Mouse (Mus musculus): ENCODE data around the gene Smok3c. TPM values are rescaled to one million over a fixed set of nuclear protein-coding genes. Genes with fewer than 3 reads are reported as not detected.

The Smok3c gene
- polyA plus RNA-seq, 1 experiment from 2014 or later: not detected

Other genes with a start within 250 kb of the Smok3c start
- gene Pilra, start 216.9 kb upstream of the Smok3c start, polyA plus RNA-seq (2015; fragmentation: Nextera tagmentation; extraction: Ambion mirVana): 5.1 and 6.1 TPM in 2 replicates
- 5.8 and 6.6 TPM in 2 replicates for gene Pilrb1, start 195.1 kb upstream of the Smok3c start, polyA plus RNA-seq (2015; fragmentation: Nextera tagmentation; extraction: Ambion mirVana)
- gene Pilrb2, start 181.4 kb upstream of the Smok3c start, polyA plus RNA-seq (2015; fragmentation: Nextera tagmentation; extraction: Ambion mirVana): 5.6 and 8.3 TPM in 2 replicates
- 6.2 and 6.8 TPM in 2 replicates for gene Cyp3a13, start 131.6 kb upstream of the Smok3c start, polyA plus RNA-seq (2015; fragmentation: Nextera tagmentation; extraction: Ambion mirVana)
- not detected in 2 replicates for gene Gjc3, start 90.1 kb upstream of the Smok3c start, polyA plus RNA-seq (2015; fragmentation: Nextera tagmentation; extraction: Ambion mirVana)
- 39.1 and 54.9 TPM in 2 replicates for gene Azgp1, start 71.7 kb upstream of the Smok3c start, polyA plus RNA-seq (2015; fragmentation: Nextera tagmentation; extraction: Ambion mirVana)
- gene Smok3a, start 31.9 kb upstream of the Smok3c start, polyA plus RNA-seq (2015; fragmentation: Nextera tagmentation; extraction: Ambion mirVana): not detected in 2 replicates
- gene Smok3b, start 31.8 kb upstream of the Smok3c start, polyA plus RNA-seq (2015; fragmentation: Nextera tagmentation; extraction: Ambion mirVana): not detected in 2 replicates
- gene Zkscan1, start 31.9 kb downstream of the Smok3c start, polyA plus RNA-seq (2015; fragmentation: Nextera tagmentation; extraction: Ambion mirVana): 3.9 and 4.4 TPM in 2 replicates
- 14.6 and 15.1 TPM in 2 replicates for gene Zscan21, start 63.7 kb downstream of the Smok3c start, polyA plus RNA-seq (2015; fragmentation: Nextera tagmentation; extraction: Ambion mirVana)
- gene Zfp113, start 102.5 kb downstream of the Smok3c start, polyA plus RNA-seq (2015; fragmentation: Nextera tagmentation; extraction: Ambion mirVana): 5.0 and 5.1 TPM in 2 replicates
- gene Cops6, start 107.9 kb downstream of the Smok3c start, polyA plus RNA-seq (2015; fragmentation: Nextera tagmentation; extraction: Ambion mirVana): 153 and 154 TPM in 2 replicates
- 5.6 and 5.9 TPM in 2 replicates for gene Ap4m1, start 118.8 kb downstream of the Smok3c start, polyA plus RNA-seq (2015; fragmentation: Nextera tagmentation; extraction: Ambion mirVana)
- gene Mcm7, start 119.2 kb downstream of the Smok3c start, polyA plus RNA-seq (2015; fragmentation: Nextera tagmentation; extraction: Ambion mirVana): 152 and 162 TPM in 2 replicates
- 32.6 and 32.9 TPM in 2 replicates for gene Taf6, start 134.3 kb downstream of the Smok3c start, polyA plus RNA-seq (2015; fragmentation: Nextera tagmentation; extraction: Ambion mirVana)
- 12.0 and 13.6 TPM in 2 replicates for gene Cnpy4, start 134.3 kb downstream of the Smok3c start, polyA plus RNA-seq (2015; fragmentation: Nextera tagmentation; extraction: Ambion mirVana)
- 2.2 TPM in 2 replicates for gene Mblac1, start 141.1 kb downstream of the Smok3c start, polyA plus RNA-seq (2015; fragmentation: Nextera tagmentation; extraction: Ambion mirVana)
- 0.09 and 0.18 TPM in 2 replicates for gene Nxpe5, start 172.7 kb downstream of the Smok3c start, polyA plus RNA-seq (2015; fragmentation: Nextera tagmentation; extraction: Ambion mirVana)
- 30.9 and 31.7 TPM in 2 replicates for gene Lamtor4, start 202.3 kb downstream of the Smok3c start, polyA plus RNA-seq (2015; fragmentation: Nextera tagmentation; extraction: Ambion mirVana)
- gene BC037034, start 210.8 kb downstream of the Smok3c start, polyA plus RNA-seq (2015; fragmentation: Nextera tagmentation; extraction: Ambion mirVana): 2.1 and 3.1 TPM in 2 replicates
- 0.22 TPM in 1 of 2 replicates, not detected in the other for gene Gal3st4, start 219.6 kb downstream of the Smok3c start, polyA plus RNA-seq (2015; fragmentation: Nextera tagmentation; extraction: Ambion mirVana)
- not detected in 2 replicates for gene Gm43720, start 226.8 kb downstream of the Smok3c start, polyA plus RNA-seq (2015; fragmentation: Nextera tagmentation; extraction: Ambion mirVana)
- gene Gpc2, start 226.8 kb downstream of the Smok3c start, polyA plus RNA-seq (2015; fragmentation: Nextera tagmentation; extraction: Ambion mirVana): 0.51 and 0.74 TPM in 2 replicates
- 1.2 and 1.5 TPM in 2 replicates for gene Stag3, start 227.0 kb downstream of the Smok3c start, polyA plus RNA-seq (2015; fragmentation: Nextera tagmentation; extraction: Ambion mirVana)

Measured in liver, embryonic 16.5 days (tissue).